Mouse (Mus musculus) gastrocnemius, postnatal 36 days (tissue): ENCODE data around the gene Vldlr. TPM values are rescaled to one million over a fixed set of nuclear protein-coding genes. Genes with fewer than 3 reads are reported as not detected.

ENCODE experiments used
- DNase-seq, 2 experiments: peaks; one replicate each; pipeline ENCODE4 v3.0.0; 2022
- intact Hi-C: fragments of 180-260 bp; cut with DNase I; formaldehyde crosslinking; loops from one replicate; pipeline ENCODE4 v1.15.1; 2025
- total RNA-seq, 2 experiments: library from RNA; stranded (reverse); gene quantifications; 2 replicates each; pipeline ENCODE4 v1.2.3; 2021

Vldlr gene
- total RNA-seq, 2 experiments from 2014 or later = 55.6 to 58.2 TPM

DNA sequence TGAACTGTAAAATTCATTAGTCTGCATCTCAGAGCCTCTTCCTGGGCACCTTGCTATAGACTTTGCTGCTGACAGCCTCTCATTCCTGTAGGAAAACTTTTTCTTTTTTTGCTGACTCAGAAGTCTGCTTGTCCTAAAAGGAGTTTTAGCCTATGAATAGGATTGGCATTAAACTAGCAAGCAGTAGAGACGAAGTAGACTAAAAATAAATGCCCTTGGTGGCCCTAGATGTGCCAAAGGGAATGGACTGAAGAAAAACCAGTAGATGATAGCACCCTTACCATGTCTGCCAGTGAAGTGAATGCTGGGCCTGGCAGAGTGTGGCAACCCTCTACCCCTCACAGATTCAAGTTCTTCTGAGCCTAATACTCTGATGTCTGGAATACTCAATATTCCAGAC, 8.1 kb downstream of the Vldlr start:
- intact Hi-C loops = no loop called here
- no peak for DNase-seq

DNA sequence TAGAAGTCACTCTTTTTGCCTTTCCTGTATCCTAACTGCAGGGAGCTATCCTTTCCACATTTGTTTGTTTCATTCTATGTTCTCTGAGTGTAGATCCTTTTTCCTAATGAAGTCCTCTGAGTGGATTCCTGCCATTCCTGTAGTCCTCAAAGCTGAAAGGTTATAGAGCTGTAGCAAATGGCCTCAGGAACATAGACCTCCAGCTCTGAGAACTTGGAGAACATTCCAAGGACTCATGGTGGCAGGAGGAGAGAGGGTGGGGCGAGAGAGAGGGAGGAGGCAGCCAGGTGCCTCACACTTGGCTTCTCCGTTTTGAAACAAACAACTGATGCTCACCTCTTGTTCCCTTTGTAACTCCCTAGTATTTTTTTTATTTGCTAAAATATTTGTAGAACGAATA, 10.3 kb downstream of the Vldlr start:
- intact Hi-C loops = no loop called here
- no peak for DNase-seq

DNA sequence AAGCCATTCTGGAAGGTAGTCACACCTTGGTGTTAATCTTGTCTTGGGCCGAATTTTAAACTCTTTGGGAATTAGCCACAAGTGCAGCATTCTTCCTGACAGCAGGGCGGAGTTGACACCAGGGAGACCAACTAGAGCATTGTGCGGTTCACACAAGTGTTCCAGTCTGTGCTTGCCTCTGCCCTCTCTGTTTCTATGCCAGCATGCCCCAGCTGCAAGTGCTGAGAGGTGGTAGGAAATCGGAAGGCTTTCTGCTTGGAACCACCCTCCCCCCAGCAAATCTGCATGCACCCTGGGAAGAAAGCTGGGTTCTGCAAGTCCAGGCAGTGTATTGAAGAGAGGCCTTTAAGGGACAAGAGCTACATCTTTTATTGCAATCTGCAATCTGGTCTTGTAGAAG, 10.8 kb downstream of the Vldlr start:
- no peak for DNase-seq
- intact Hi-C loops = no loop called here

DNA sequence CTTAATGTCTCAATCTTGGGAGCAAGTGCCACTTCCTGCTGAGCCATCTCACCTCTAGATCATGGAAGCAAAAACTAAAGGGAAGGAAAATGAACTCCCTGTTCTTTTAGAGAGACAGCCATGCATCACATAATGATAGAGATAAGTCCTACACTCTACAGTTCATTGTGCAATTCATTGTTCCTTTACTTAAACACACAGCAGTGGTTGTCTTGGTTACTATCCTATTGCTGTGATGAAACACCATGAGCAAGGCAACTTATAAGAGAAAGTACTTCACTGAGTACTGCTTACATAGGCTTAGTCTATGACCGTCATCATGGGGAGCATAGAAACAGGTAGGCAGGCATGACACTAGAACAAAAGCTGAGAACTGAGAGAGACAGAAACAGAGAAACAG, 12.0 kb downstream of the Vldlr start:
- intact Hi-C loops = no loop called here
- no peak for DNase-seq

DNA sequence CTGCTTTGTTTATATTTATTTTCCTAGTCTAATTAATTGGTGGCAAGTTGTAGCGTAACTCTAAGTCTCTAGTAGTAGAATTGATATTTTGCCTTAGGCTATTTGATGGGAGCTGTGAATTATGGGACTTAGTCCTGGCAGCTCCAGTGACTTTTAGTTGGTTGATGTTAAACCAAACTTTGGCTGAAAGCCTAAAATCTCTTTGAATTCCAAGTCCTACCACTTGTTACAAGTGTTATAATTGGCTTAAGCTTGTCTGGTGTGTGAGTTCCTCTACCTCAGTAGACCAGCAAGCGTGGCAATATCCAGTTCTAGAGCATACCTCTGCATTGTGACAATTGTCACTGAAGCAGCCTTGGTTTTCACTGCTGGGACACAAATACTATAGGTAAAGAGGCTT, 17.1 kb downstream of the Vldlr start:
- intact Hi-C loops = no loop called here
- no peak for DNase-seq

DNA sequence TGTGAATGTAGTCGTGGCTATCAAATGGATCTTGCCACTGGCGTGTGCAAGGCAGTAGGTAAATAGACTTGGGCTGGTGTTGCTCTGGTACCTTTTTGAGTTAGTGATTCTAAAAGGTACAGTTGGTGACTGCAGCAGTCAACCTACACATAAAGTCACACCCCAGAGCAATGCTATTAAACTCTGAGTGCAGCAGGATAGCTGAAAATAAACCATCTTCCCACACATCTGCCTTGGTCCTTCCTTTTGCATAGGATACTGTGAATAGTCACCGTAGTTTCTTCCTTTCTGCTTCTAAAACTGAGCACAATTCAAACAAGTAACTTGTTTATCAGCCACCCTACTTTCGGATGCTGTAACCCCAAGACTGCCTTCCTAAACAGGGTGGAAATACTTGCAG, 23.6 kb downstream of the Vldlr start:
- DNase-seq = no peak
- intact Hi-C loops = no loop called here

DNA sequence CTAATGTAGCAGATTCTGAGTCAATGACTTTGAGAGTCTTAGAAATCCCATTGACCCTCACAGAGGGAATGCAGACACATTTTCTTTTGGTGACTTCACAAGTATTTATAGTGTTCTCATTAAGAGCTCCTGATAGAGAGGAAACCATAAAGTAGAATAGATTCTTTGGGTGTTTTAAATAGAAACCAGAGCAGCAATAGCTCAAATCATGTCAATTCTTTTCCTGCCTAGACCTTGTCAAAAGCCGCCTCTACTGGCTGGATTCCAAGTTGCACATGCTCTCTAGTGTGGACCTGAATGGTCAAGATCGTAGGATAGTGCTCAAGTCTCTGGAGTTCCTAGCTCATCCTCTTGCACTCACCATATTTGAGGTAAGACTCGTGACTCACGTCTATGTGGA, 27.2 kb downstream of the Vldlr start:
- intact Hi-C loops = no loop called here
- no peak for DNase-seq

DNA sequence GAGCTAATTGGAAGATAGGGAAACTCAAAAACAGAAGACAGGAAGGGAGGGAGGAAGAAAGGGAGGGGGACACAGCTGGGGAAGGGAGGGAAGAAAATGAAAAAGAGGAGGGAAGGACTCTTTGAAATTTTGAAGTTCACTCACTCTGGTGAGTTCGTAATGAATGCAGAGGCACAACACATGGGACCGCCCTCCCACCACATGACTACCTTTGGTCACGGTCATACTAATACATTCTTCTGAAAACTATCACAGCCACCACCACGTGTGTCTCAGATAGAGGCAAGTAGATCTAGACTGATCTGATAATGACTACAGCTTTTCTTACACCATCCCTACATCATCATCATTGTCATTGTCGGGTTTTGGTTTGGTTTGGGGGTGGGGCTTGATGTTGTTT, 38.5 kb downstream of the Vldlr start:
- intact Hi-C loops = no loop called here

DNA sequence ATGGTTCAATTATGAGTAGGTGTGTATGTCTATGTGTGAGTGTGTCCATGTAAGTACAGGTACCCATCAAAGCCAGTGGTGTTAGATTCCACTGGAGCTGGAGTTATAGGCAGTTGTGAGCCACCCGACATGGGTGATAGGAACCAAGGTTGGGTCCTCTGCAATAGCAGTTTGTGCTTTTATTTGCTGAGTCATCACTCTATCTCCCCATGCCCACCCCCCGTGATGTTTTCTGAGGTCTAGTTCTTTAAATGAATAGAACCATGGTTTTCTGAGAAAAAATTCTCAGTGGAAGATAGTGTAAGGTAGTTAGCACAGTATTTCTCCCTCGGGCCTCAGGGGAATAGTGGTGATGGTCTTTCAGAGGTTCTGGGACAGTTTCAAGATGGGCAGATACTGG, 39.4 kb downstream of the Vldlr start:
- intact Hi-C loops = no loop called here
- DNase-seq = no peak

More for the DNA sequence above, 38.5 kb downstream of the Vldlr start:
- DNase-seq = no peak

DNA sequence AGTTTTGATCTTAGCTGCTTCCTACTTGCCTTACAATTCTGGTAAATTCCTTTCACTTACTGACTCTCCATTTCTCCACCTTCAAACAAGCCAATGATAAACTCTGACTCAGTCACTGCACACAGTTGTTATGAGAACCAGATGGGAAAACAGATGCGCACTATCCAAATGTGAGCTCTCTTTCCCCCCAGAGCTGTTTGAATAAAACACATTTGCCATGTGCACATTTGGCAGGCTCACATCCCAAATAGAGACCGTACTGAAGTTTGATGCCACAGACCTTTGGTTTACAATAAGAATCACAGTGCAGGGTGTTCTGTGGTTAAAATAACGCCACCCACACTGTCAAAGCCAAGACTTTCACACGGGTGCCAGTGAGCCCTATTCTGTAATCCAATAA, 43.8 kb downstream of the Vldlr start:
- no peak for DNase-seq
- intact Hi-C loops = no loop called here

DNA sequence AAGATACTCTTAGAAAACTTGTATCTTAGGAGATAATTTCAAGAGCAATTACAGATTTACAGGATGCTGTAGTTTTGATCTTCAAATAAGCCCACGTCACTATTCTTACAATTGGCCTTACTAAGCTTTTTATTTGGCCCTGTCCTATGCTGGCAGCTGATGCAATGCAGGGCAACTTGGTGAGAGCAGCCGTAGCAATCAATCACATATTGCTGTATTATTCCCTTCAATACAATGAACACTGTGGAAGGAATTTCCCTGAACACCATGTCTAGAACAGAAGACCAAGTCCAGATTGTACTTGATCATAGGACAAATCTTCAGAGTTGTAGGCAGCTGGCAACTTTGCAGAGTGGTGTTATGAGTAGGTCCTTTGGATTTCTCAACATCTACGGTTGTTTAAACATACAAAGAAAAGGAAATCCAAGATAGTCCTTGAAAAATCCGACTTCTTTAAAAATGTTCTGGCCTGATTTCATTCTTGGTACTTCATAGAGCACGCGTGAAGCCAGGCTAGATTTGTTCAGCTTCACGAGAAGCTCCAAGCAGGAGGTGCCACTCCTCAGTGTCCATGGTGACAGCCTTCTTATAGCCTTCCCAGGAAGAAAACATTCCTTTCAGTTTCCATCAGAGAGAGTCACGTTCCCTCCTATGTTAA, 44.5 kb downstream of the Vldlr start:
- DNase-seq = no peak
- intact Hi-C loops = no loop called here

DNA sequence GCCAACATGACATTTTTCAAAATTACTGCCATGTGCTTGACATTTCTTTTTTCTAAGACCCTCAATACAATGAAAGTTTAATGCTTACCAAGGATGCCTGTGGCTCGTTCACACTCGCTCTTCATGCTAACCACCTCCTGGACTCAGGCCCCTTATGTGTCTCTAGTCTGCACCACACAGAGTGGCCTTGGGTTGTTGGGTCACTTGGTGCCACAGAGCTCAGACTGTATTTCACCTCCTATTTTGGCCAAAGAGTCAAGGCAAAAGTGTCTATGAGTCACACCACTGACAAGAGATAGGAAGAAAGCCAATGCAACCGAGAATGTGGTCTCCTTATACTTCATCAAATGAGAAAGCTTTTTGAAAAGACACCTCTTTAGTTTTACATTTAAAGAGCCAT, 45.9 kb downstream of the Vldlr start:
- intact Hi-C loops = no loop called here
- no peak for DNase-seq

DNA sequence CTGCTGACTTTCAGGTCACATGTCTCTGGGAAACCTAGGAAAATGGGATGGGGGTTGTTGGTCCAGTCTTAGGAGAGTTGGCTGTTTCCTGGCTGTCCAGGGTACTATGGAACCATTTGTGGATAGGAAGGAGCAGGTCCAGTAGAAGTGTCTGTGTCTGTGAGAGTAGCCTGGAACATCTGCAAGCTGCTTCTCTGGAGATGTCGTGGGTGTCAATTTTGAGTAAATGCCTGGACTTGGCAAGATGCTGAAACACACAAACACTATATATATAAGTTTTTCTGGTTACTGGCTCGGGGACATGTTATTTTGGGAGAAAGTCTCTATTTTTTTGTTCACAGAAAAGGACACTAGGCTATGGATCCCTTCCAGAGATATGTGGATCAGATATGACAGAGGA, 57.1 kb downstream of the Vldlr start:
- intact Hi-C loops = no loop called here
- DNase-seq = no peak

DNA sequence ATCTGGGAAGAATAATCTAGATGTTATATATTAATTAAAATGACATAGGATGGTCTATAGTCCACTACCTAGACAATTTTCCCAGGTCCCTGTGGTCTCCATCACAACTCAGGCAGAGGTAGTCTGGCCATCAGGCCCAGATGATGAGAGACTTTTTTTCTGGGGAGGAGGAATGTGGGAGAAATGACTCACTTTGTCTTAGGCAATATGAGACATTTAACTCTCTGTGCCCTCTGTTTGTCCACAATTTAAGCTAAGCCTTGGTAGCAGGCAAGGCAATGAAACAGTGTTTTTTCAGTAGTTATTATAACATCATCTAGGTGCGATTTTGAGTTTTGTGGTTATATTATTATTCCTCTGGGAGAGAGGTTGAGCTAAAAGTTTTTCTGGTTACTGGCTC, 58.1 kb downstream of the Vldlr start:
- intact Hi-C loops = no loop called here
- DNase-seq = no peak

DNA sequence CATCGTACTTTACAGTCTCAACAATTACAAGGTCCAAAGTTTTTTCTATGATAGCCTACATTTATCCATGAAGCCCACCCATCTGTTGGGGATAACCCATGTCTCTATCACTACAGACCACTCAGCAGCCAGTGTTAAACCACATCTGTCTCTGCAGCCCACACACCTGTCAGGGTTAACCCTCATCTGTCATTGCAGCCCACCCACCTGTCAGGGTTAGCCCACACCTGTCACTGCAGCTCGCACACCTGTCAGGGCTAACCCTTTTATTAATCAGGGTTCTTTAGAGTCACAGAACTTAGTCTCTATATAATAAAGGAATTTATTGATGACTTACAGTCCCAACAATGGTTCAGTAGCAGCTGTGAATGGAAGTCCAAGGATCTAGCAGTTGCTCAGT, 62.9 kb downstream of the Vldlr start:
- intact Hi-C loops = no loop called here
- no peak for DNase-seq

Other genes with a start within 250 kb of the Vldlr start
- under 1 TPM in 1 of 2 experiments, not detected in 1; 0.15 TPM for gene Kcnv2, start 106.1 kb downstream of the Vldlr start, total RNA-seq
- gene Pum3, start 213.3 kb downstream of the Vldlr start, total RNA-seq = 10 to 100 TPM; 22.9 to 26.1 TPM